Comparison of ENCODE assay signal across 8 mouse cellular contexts in genomic region chr10:117746297-117746883, GRCm38 (mm10). TPM values are rescaled to one million over a fixed set of nuclear protein-coding genes. Genes with fewer than 3 reads are reported as not detected.
A peak's percentile ranks its signal among the peaks of the same experiment; 100 is the strongest.
DNase-seq lines count a peak whose midpoint lies in the region; ATAC-seq and TF ChIP-seq lines count a peak whose summit lies in the region.

Gene Slc35e3 (minus strand): TSS chr10:117746365.

- H3K4me2 ChIP-seq in lung, embryonic 14.5 days: peak within 1 kb of the TSS; percentile 87

- peak within 1 kb of the TSS; percentile 65; the same call in 1 of the 2 replicates for H3K27ac ChIP-seq in lung, embryonic 14.5 days (ENCODE audit: low read depth)

- peak within 1 kb of the TSS; percentile 53 for H3K9ac ChIP-seq in lung, embryonic 14.5 days

- no peak for TF ChIP-seq CTCF in lung, embryonic 14.5 days (IDR thresholded peaks at IDR 0.05; ENCODE audit: low read depth)

- H3K36me3 ChIP-seq in lung, embryonic 14.5 days (ENCODE audit: insufficient read depth): peaks cover 26% of the 10 kb centered on the region

- H3K27me3 ChIP-seq in lung, embryonic 14.5 days (ENCODE audit: insufficient read depth, low read length): no peaks in the 10 kb centered on the region

- no peaks in the 10 kb centered on the region for H3K9me3 ChIP-seq in lung, embryonic 14.5 days (ENCODE audit: low read depth, low read length)

- WGBS in lung, embryonic 14.5 days: 14% methylated on average over 45 of the region's 46 CpGs

- H3K4me3 ChIP-seq in lung, embryonic 14.5 days (ENCODE audit: low read depth, low read length): peak within 1 kb of the TSS; percentile 47

- ATAC-seq in hematopoietic stem cell, adult 5-6 weeks (replicated peaks in 1 of 2; ENCODE audit: insufficient read depth in 1 of 2, low FRiP score in 2 of 2, low TSS enrichment in 1 of 2, low read depth in 1 of 2, poor library complexity in 2 of 2, severe bottlenecking in 2 of 2): peak; percentile 86
- ATAC-seq in lung, embryonic 14.5 days (ENCODE audit: insufficient read depth): peak; percentile 98
- peak; percentile 76 for ATAC-seq in neutrophil, adult 5-6 weeks (ENCODE audit: extremely low read depth, insufficient number of reproducible peaks, low FRiP score, poor library complexity, severe bottlenecking)

- 0 out of 2 replicates have a peak, but pooled peaks cover 6% of the 10 kb centered on the region for H3K4me1 ChIP-seq in lung, embryonic 14.5 days (ENCODE audit: insufficient read depth)

- peak; percentile 66 for DNase-seq in MEL-GATA-1-ER (ENCODE audit: extremely low read depth, low read depth)
- peak; percentile 95 for DNase-seq in cerebellum, adult 8-10 months
- peak; percentile 92 for DNase-seq in forelimb bud, embryonic 11.5 days (ENCODE audit: low read depth, low spot score)
- peak; percentile 87 to 91 for DNase-seq in layer of hippocampus, adult 8-10 months (ENCODE audit: low spot score in 2 of 2)
- peak; percentile 97 for DNase-seq in lung, embryonic 14.5 days
- peak; percentile 94 for DNase-seq in testis, postnatal 14 days (ENCODE audit: low spot score)

RNA-seq across cellular contexts. Expression of gene Slc35e3, which starts in this region (rescaled TPM):
- total RNA-seq in hematopoietic stem cell, adult 5-6 weeks (2017): 10.3 and 11.4 TPM in 2 replicates
- total RNA-seq in layer of hippocampus, adult 8-10 months (2022): 10 to 100 TPM; 29.7 to 33.1 (median 31.9) TPM
- polyA plus RNA-seq in lung, embryonic 14.5 days (2014; fragmentation: Nextera tagmentation; extraction: Ambion mirVana): 16.4 and 16.7 TPM in 2 replicates
- total RNA-seq in neutrophil, adult 5-6 weeks (2017): 13.2 and 15.1 TPM in 2 replicates

Comparison
In these comparisons a context has a peak if more than half of its experiments do, and no peak if none do; other contexts are left out.
1. Peak in every context shown above with its lines: DNase-seq, ATAC-seq, H3K4me3 ChIP-seq and H3K27ac ChIP-seq.